Mouse (Mus musculus) kidney, adult 8-10 months (tissue): ENCODE results near the gene Tas2r107.
"Not testable (repeated sequence)": the region's sequence is repeated elsewhere in the genome, so short reads cannot be mapped to it uniquely, and the experiment has no call there.

Experiments
- DNase-seq, 2 experiments: peaks; one replicate each; pipeline ENCODE4 v3.0.0; 2022

Gene Tas2r107

GRCm38 (mm10) chr6:131660049-131660448 is at the start of gene Tas2r107:
Gene Tas2r107, minus strand, starts transcription at chr6:131660149.
- no peak for DNase-seq

DNA sequence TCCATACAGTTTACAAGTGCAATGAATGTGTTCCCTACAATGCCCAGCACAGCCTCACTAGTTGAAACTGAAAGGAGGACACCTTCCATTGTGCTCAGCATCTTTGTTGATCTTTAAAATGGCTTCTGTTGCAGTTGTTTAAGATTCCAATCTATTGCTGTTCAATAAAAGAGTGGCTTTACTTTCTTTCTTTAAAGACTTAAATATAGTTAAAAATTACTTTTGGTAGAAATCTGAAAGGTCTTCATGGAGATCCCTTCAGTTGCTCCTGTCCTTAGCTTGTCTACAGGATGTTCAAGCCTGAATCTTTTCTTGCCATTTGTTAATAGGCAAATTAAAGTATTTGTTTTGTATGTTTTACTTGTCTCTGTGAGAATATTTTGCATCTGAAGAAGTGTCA is 30.0 kb upstream of the Tas2r107 start, which contains the start of gene Tas2r114:
Tas2r114 (minus strand) TSS at position 101 of the 400 bp plus-strand sequence.
- no peak for DNase-seq

GRCm38 (mm10) chr6:131687395-131687794 is 27.4 kb upstream of the Tas2r107 start, which contains the start of gene Tas2r105:
Gene Tas2r105, minus strand, starts transcription at chr6:131687495.
- no peak for DNase-seq

DNA sequence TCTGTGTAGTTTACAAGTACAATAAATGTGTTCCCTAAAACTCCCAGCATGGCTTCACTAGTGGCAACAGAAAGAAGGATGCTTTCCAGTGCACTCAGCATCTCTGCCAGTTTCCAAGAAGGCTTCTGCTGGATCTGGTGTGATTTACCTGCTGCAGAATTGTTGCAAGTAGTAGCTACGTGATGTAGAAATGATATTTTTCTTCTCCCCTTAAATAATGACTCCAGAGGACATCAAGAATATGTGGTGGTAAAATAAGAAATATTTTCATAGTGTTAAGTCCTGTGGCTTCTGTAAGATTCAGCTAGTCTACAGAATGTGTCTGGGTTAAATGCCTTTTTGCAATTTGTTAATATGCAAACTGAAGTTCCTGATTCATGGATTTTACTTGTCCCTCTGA is 25.7 kb upstream of the Tas2r107 start, which contains the start of gene Tas2r104:
Tas2r104 (minus strand) TSS at position 101 of the 400 bp plus-strand sequence.
- DNase-seq = no peak

DNA sequence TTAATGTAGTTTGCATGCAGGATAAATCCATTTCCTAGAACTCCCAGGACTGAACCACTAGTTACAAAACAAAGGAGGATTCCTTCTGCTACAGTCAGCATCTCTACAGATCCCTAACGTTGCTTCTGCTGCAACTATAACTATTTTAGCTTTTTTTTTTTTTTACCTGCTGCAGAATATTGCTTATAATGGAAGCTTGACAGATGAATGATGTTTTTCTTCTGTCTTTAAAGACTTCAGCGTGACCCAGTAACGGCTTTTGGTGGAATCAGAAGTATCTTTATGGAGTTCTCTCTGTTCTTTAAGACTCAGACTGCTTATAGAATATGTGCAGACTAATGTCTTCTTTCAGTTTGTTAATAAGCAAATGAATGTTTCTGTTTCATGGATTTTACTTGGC is 18.8 kb upstream of the Tas2r107 start, which contains the start of gene Tas2r106:
Tas2r106 (minus strand) TSS at position 101 of the 400 bp plus-strand sequence.
- no peak for DNase-seq

- DNase-seq = no peak
Measured at GRCm38 (mm10) chr6:131630812-131631211, 29.1 kb downstream of the Tas2r107 start, which contains the start of gene Tas2r130. Gene Tas2r130, minus strand, starts transcription at chr6:131630912.

GRCm38 (mm10) chr6:131609956-131610355 is 50.0 kb downstream of the Tas2r107 start:
- not testable (repeated sequence) for DNase-seq
